Mouse (Mus musculus) embryonic fibroblast, embryonic 13.5 days (primary cell): ENCODE measurements around the gene Vac14. TPM values are rescaled to one million over a fixed set of nuclear protein-coding genes. Genes with fewer than 3 reads are reported as not detected.

Experiments
- H3K27ac ChIP-seq: 2 replicates; pipeline ENCODE4 v1.5.1; 2012; ENCODE audit warnings: low read length, control low read depth, inconsistent platforms; ENCODE audit not compliant: insufficient read depth
- H3K4me1 ChIP-seq: 2 replicates; pipeline ENCODE4 v1.6.1; 2011; ENCODE audit warnings: low read length; ENCODE audit not compliant: control insufficient read depth, insufficient read depth
- H3K4me3 ChIP-seq: 2 replicates; pipeline ENCODE4 v1.5.1; 2011; ENCODE audit warnings: mild to moderate bottlenecking, control low read depth, low read length; ENCODE audit not compliant: insufficient read depth
- CTCF ChIP-seq: IDR thresholded peaks from 2 replicates; pipeline ENCODE4 v1.5.1; 2011; ENCODE audit warnings: mild to moderate bottlenecking, control low read depth, low read length, moderate library complexity, borderline replicate concordance; ENCODE audit not compliant: insufficient read depth
- POLR2A ChIP-seq: IDR thresholded peaks from 2 replicates; pipeline ENCODE4 v1.6.1; 2011; ENCODE audit warnings: low read depth, mild to moderate bottlenecking, control low read depth, low read length, moderate library complexity
- polyA plus RNA-seq: library from polyadenylated mRNA; stranded (reverse); fragments of >200 nt; gene quantifications from 2 replicates; pipeline ENCODE4 v1.2.4, GENCODE M21; 2011; ENCODE audit warnings: low read depth; ENCODE audit not compliant: missing spikeins, insufficient read length

Gene Vac14
- polyA plus RNA-seq, 1 experiment, result 21.1 TPM

DNA sequence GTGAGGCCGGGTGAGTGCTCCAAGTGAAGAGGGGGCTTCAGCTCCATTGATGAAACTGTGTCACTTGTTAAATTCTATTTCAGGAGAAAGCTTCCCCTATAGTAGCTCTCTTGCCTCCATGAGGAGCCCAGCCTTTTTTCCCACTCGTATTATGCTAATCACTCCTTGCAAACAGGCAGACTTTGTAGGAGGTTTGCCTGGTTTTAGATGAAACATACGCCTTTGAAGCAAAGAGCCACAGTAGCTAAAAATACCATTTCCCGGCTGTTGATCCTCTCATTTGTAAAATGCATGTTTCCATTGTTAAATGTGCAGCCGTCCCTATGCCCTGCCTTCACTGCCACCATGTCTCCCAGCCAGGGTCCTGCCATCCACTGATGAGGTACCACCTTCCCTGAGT, 79.2 kb downstream of the Vac14 start:
- H3K27ac ChIP-seq, result no peak overlapping the region
- H3K4me3 ChIP-seq, result no peak overlapping the region
- H3K4me1 ChIP-seq, result no peaks in the 10 kb centered on the region
- TF ChIP-seq CTCF, result no peak
- no peak for TF ChIP-seq POLR2A

GRCm38 (mm10) chr8:110698098-110698497, 79.7 kb downstream of the Vac14 start:
- Histone ChIP-seq H3K4me1 (no peaks in the 10 kb centered on the region), H3K27ac (no peak overlapping the region)
- TF ChIP-seq CTCF (no peak), POLR2A (no peak)

DNA sequence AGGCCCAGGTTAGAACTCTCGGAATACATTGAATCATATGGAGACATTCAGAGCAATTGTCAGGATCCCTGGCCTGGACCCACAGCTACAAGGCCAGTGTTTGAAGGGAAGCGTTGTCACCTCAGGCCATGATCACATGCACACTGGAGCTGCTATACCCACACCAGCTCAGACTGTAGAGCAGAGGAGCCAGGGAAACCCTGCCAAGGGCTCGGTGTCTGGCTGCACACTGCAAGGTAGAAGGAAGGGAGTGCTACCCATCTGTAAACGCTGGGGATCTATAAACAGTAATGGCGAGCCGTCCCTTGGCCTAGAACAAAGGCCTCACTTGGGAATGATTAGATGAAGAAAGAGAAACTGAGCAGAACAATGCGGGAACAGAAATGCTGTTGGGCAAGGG, 81.1 kb downstream of the Vac14 start:
- no peak overlapping the region for H3K27ac ChIP-seq
- TF ChIP-seq CTCF (no peak), POLR2A (no peak)
- H3K4me3 ChIP-seq, result no peak overlapping the region
- peaks cover 2% of the 10 kb centered on the region; the same call in 1 of the 2 replicates for H3K4me1 ChIP-seq

More at GRCm38 (mm10) chr8:110698098-110698497, 79.7 kb downstream of the Vac14 start:
- H3K4me3 ChIP-seq, result no peak overlapping the region

- Histone ChIP-seq H3K27ac (no peak overlapping the region), H3K4me3 (no peak overlapping the region), H3K4me1 (peaks cover 2% of the 10 kb centered on the region; the same call in 1 of the 2 replicates)
- TF ChIP-seq POLR2A (no peak), CTCF (no peak)
Observed at GRCm38 (mm10) chr8:110700561-110700960, 82.2 kb downstream of the Vac14 start.

DNA sequence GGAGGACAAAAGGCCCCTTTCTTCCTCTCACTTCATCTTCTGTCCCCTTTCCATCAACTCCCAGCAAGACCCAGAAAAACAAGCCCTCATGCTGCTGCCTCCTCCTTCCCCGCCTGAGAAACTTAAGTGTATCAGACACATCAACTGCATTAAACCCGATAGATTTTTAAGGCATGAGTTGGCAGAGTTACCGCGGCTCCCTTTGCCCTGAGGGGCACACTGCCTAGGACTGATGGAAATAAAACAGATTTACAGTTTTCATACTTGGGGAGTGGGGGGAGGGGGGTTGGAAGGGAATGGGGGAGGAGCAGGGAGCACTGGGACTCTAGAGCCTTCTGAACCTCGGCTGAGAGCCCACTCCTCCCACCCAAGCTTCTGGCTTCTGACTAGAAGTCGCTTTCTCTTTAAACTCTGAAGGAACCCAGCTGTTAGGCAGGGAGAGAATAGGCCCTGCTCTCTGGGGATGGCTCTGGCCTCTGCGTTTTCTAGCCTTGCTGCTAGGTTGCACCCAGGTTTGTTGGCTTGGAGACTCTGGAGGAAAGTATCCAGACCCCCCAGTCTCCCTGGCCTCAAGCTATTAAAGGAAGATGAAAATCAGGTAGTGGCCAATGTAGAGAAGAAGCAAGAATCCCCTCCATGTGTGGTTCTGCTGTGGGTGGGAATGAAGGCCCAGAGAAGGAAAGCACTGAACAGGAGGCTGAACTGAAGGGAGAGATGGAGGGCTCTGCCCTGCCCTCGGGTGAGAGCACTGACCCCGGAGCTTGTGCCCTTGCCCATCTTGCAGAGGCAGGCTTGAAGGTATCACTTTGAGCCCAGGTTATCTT, 84.5 kb downstream of the Vac14 start:
- Histone ChIP-seq H3K4me1 (peaks cover 2% of the 10 kb centered on the region; the same call in 1 of the 2 replicates), H3K4me3 (no peak overlapping the region), H3K27ac (peak overlapping the region; percentile 87)
- no peak for TF ChIP-seq POLR2A
- no peak for TF ChIP-seq CTCF

DNA sequence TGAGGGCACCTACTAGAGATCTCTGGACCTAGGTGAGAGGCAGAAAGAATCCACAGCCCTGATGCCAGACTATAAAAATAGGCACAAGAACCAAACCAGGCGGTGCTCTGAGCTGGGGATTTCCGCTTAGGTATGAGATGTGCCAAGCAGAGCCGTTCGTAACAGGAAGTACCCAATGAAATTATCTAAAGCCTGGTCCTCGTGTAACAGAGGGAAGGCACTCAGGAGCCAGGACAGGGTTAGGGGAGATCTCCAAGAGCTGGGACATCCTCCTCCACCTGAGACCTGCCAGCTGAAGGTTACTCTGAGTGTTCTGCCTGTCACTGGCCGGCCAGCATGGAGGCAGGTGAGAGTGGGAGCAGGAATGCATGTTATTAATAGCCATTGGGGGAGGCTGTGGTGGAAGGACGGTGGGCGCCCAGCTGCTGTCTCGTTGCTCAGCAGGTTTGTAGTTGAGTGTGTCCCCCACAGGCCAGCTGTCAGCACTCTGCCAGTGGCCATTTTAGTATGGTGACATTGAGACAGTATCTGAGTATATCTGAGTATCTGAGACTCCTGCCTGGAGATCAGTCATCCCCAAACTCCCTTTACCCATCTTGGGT, 85.2 kb downstream of the Vac14 start:
- Histone ChIP-seq H3K4me1 (peaks cover 2% of the 10 kb centered on the region; the same call in 1 of the 2 replicates), H3K4me3 (no peak overlapping the region), H3K27ac (peak overlapping the region; percentile 87)
- TF ChIP-seq POLR2A (no peak), CTCF (no peak)

DNA sequence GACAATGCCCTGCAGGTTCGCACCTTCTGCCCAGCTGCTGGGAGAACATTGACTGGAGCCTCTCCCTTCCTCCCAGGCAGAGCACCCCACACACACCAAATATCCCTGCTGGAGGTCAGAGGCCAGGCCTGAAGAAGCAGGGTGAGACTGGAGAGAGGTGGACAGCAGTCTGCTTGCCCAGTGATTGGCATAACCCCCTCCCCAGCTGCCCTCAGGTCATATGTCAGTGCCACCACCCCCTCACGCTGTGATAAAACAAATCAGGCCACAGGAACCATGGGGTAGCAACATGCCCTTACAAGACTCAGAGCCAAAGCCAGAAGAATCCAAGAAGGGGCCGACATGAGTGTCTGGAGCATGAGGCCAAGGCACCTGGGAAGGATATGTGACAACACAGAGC, 85.7 kb downstream of the Vac14 start:
- Histone ChIP-seq H3K27ac (no peak overlapping the region), H3K4me1 (peaks cover 2% of the 10 kb centered on the region; the same call in 1 of the 2 replicates), H3K4me3 (no peak overlapping the region)
- no peak for TF ChIP-seq POLR2A
- no peak for TF ChIP-seq CTCF

GRCm38 (mm10) chr8:110705391-110706287, 87.3 kb downstream of the Vac14 start:
- TF ChIP-seq CTCF (no peak), POLR2A (no peak)
- Histone ChIP-seq H3K4me1 (peaks cover 2% of the 10 kb centered on the region; the same call in 1 of the 2 replicates), H3K27ac (no peak overlapping the region), H3K4me3 (no peak overlapping the region)

DNA sequence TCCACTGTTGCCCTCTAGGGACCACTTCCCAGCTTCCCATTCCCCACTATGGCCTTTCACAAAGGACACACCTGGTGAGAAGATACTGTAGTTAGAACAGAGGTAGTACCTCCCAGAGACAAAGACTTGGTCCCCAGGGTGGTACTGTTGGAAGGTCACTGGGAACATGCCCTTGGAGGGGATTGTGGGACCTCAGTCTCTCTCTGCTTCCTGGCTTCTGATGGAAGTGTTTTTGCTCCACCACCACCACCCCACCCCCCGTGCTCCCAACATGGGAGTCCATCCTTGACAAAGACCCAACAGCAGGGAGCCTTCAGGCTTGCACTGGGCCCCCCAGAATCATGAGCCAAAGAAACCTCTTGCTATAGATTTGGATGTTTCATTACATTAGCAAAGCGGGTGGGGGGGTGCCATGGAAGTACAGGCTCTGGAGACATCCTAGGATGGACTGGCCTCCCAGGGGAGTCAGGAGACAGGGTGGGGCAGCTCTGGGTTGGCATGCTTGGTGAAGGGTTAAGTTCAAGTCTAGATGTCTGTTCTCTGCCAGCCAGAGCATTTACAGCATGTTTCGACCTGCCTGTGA, 88.0 kb downstream of the Vac14 start:
- Histone ChIP-seq H3K4me3 (no peak overlapping the region), H3K4me1 (peaks cover 2% of the 10 kb centered on the region; the same call in 1 of the 2 replicates), H3K27ac (no peak overlapping the region)
- TF ChIP-seq POLR2A (no peak), CTCF (no peak)
